Mouse (Mus musculus) liver, adult 2 months (tissue): ENCODE results near the gene Ppp1r1b.

Experiments used
- CTCF ChIP-seq: fragments of 200-500 bp; IDR thresholded peaks from 2 replicates; pipeline ENCODE4 v1.5.1; 2011; ENCODE audit warnings: low read depth, low read length, control low read depth
- POLR2A ChIP-seq: fragments of 200-500 bp; IDR thresholded peaks from 2 replicates; pipeline ENCODE4 v1.6.1; 2011; ENCODE audit warnings: low read length, control low read depth; ENCODE audit not compliant: insufficient read depth; ENCODE audit errors: extremely low read depth

GRCm38 (mm10) chr11:98313790-98314323 lies 34.3 kb upstream of the Ppp1r1b start:
- TF ChIP-seq CTCF = no peak
- no peak for TF ChIP-seq POLR2A
